Mouse (Mus musculus): ENCODE measurements around the gene Tbx5.

GRCm38 (mm10) chr5:119867986-119868385 lies 35.5 kb downstream of the Tbx5 start:
- no peak for TF ChIP-seq POLR2A (IDR thresholded peaks at IDR 0.05; ENCODE audit: low read depth, low read length)
- no peak for TF ChIP-seq CTCF (IDR thresholded peaks at IDR 0.05; ENCODE audit: extremely low read depth, insufficient read depth, insufficient read length, insufficient replicate concordance)

All from spleen, adult 2 months (tissue).